Mouse (Mus musculus): ENCODE data around the gene Stac2.

The Stac2 gene

DNA sequence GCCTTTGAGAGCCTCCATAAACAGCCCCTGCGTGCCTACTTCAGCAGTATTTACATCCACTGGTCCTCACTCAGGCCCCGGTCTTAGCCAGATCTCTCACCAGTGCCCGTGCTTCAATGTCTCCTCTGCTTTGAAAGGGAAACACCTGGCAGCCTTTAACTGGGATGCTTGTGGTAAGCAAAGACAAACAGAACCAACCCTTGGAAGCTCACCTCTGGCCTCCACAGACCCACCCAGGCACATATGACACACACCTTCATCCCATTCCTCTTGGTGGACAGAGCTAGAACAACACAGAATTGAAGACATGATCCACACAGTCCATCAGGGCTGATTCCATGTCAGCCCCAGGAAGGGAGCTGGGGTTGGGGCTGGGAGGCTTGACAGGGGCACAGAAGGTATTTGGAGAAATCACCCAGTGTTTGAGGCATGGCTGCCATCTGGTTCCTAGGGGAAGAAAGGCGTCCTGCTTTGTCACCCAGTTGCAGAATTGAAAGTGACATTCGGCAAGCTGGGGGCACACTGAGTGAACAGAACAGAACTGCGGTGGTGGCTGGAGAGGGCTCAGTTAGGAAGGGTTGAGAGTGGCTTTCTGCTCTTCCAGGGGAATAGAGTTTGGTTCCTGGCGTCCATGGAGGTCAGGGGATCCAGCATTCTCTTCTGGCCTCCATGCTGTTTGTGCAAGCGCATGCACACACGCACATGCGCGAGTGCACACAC, 55.0 kb downstream of the Stac2 start:
- no peak for DNase-seq (ENCODE audit: low read depth, low spot score)

DNA sequence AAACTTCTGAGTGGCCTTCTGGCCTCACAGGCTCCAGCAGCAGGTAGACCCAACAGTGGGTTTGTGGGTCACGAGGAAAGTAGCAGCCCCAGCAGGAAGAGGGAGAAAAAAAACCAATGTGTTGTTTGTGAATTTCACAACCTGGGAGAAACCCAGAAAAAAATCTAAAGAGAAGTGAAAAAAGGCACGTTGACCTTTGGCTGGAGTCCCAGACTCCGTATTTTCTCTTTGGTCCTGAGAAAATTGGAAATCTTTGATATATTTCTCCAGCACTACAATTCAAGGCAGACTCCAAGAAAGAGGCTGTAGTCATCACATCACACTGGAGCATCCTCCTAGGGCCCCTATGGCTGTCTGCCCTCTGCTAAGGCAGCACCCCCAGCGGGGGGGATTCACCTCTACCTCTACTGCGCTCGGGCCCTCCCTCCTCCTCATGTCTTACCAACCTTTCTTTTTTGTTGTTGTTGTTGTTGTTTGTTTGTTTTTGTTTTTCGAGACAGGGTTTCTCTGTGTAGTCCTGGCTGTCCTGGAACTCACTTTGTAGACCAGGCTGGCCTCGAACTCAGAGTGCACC, 55.8 kb downstream of the Stac2 start:
- DNase-seq (ENCODE audit: low read depth, low spot score): no peak

- DNase-seq (ENCODE audit: low read depth, low spot score): no peak
Observed at GRCm38 (mm10) chr11:97996691-97997090, 56.6 kb downstream of the Stac2 start.

DNA sequence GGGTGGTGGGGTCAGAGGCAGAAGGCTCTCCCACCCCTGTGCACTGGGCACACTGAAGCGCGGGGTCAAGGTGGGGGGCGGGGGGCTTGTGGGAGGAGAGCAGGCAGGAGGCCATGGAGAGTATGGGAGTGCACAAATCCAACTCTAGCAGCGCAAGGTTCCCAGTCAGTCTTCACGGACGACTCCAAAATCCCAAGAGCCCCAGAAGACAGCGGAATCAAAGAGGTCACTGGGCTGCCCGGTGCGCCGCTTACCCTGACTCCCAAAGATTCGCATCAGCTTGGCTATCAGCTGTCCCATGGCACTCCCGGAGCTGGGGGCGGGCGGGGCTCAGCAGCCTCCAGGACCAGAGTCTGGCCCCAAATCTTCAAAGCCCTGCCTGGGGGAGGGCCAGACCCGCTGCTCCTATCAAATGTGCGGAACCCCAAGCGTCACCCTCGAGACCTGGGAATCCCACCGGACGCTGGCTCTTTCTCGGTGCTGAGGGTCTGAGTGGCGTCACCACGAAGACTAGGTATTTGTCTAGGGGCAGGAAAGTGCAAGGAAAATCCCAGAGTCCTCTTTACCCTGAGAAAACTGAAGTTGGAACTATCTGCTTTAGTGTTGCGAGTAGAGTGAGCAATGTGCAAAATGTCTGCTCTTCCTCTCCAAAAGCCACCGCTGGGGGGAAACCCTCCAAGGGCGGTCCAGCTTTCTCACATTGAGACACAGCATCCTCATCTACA, 57.5 kb downstream of the Stac2 start, which contains the start of gene Arl5c:
Arl5c (minus strand) TSS at position 618 of the 725 bp plus-strand sequence.
- no peak for DNase-seq (ENCODE audit: low read depth, low spot score)

DNA sequence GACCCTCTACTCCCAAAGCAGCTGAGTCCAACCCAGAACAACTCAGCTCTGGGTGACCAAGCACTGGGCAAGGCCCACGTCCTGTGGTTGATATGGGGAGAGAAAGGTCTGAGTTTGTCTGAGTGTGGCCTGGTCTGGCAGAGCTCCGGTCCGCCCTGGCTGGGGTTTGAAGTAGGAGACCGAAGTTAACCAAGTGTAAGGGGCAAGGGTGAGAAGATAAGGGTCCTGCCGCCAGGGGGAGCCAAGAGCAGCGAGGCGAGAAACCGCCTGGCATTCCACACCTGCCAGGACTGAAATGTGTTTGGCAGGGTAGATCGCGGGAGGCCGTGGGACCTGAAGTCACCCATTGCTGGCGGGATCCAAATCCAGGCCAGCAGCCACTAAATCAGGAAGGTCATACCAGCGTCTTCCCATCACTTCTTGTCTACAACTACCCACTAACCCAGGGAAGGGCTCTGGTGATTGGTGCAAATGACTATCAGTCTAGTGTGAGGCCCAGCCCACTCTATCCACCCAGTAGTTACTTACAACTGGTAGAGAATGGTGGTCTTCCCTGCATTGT, 58.6 kb downstream of the Stac2 start:
- no peak for DNase-seq (ENCODE audit: low read depth, low spot score)

DNA sequence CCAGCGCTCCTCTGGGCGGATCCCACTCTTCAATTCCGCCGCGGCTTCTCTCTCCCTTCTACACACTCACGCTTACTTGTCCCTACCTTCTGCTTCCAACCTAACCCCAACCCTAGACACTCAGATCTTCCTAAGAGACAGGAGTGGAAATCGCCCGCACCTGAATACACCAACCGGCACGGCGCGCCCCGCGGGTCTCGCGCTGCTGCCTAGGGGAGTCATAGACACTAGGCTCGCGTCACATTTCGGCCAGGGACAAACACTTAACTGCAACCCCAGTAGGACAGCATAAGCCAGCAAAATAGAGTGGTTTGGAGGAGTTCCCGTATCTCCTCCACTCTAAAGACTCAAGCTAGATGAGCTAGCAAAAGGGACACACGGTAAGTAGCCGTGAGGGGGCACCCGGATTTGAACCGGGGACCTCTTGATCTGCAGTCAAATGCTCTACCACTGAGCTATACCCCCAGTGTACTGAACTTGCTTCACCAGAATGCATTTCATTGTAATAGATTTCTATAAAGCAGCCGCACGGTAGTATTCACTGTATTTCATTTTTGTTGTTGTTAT, 64.6 kb downstream of the Stac2 start:
- peak; percentile 76 for DNase-seq (ENCODE audit: low read depth, low spot score)

- peak; percentile 85 for DNase-seq (ENCODE audit: low read depth, low spot score)
Observed at GRCm38 (mm10) chr11:97987551-97988526, 65.4 kb downstream of the Stac2 start.

DNA sequence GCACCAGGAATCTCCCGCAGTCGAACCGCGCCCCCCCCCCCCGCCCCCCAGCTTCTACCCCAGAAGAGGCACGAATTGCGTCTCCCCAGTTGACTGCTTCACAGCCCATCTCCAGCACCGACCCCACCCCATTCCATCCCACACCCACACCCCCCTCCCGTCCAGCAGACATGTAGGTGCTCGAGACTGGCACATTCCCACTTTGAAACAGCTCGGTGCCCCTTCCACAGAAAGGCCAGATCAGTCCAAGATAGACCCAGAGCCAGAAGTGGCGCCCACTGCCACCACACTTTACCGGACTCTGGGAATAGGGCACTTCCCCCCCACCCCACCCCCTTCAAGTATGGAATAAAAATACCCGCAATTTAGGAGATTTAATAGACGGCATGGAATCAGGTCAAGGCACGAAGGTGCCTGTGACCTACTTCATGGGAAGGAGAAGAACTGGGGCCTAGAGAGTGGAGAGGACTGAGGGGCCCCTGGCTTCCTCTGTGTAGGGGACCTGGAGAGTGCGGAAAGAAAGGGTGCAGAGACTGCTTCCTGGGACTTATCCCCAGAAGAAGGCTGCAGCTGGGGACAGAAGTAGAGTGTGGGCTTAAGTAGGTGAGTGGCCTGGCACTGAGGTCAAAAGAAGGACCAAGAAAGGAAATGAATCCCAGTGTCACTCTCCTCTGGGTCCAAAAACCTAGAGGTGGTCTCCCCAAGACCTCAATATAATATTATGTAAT, 66.4 kb downstream of the Stac2 start:
- no peak for DNase-seq (ENCODE audit: low read depth, low spot score)
